ENCODE assay signal across 28 mouse cellular contexts in the genomic region with DNA sequence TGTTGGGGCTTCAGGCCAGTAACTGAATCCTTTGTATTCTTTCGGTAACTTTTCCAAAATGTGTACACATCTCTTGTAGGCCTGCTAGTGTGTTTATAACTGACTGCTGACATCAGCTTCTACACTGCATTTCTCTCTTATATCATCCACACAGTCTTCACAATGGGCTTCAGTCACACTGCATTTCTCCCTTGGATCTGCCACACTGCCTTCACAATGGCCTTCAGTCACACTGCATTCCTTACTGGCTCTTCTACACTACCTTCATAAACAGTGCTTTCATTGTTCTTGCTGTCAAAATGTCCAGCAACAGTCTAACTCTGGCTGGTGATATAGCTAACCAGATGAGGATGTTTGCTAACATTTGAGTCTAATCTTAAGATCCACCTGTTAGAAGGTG.
DNase-seq lines count a peak whose midpoint lies in the region; ATAC-seq lines count a peak whose summit lies in the region.
"Had no signal": no experiment of that assay in that cellular context is flagged by ENCODE, and none has a peak within 500 bp of the region (broad histone marks: within the 10 kb centered on the region; RNA-seq: fewer than 3 reads in every experiment).

No protein-coding gene starts in this region.

- H3K4me2 ChIP-seq in limb, embryonic 11.5 days (ENCODE audit: low read depth, severe bottlenecking): no peak overlapping the region
- no peak overlapping the region for H3K4me2 ChIP-seq in midbrain, embryonic 11.5 days
- no peak overlapping the region for H3K4me2 ChIP-seq in midbrain, embryonic 14.5 days (ENCODE audit: low read length)
- H3K4me2 ChIP-seq: embryonic facial prominence, embryonic 15.5 days; heart, embryonic 13.5 days; hindbrain, embryonic 13.5 days had no signal

- no peaks in the 10 kb centered on the region for H3K36me3 ChIP-seq in limb, embryonic 11.5 days (ENCODE audit: control insufficient read depth, insufficient read depth, low read length)
- H3K36me3 ChIP-seq in limb, embryonic 10.5 days: no peaks in the 10 kb centered on the region
- H3K36me3 ChIP-seq in midbrain, embryonic 11.5 days (ENCODE audit: control insufficient read depth, insufficient read depth, low read length): no peaks in the 10 kb centered on the region
- H3K36me3 ChIP-seq in midbrain, embryonic 14.5 days (ENCODE audit: control insufficient read depth, insufficient read depth, low read length): no peaks in the 10 kb centered on the region
- H3K36me3 ChIP-seq: embryonic facial prominence, embryonic 15.5 days; heart, embryonic 10.5 days; heart, embryonic 13.5 days; hindbrain, embryonic 13.5 days had no signal

- no peak overlapping the region for H3K27ac ChIP-seq in limb, embryonic 11.5 days (replicated peaks; ENCODE audit: low read depth, low read length)
- no peak overlapping the region for H3K27ac ChIP-seq in limb, embryonic 10.5 days
- no peak overlapping the region for H3K27ac ChIP-seq in midbrain, embryonic 11.5 days (ENCODE audit: low read depth, low read length)
- no peak overlapping the region for H3K27ac ChIP-seq in midbrain, embryonic 14.5 days (replicated peaks; ENCODE audit: low read depth, low read length)
- H3K27ac ChIP-seq: embryonic facial prominence, embryonic 15.5 days; heart, adult 2 months; heart, embryonic 10.5 days; heart, embryonic 13.5 days; hindbrain, embryonic 13.5 days had no signal

- H3K9ac ChIP-seq in limb, embryonic 11.5 days (ENCODE audit: low read length): no peak overlapping the region
- no peak overlapping the region for H3K9ac ChIP-seq in midbrain, embryonic 11.5 days (ENCODE audit: low read length)
- H3K9ac ChIP-seq in midbrain, embryonic 14.5 days (replicated peaks; ENCODE audit: low read length): no peak overlapping the region
- H3K9ac ChIP-seq: embryonic facial prominence, embryonic 15.5 days; forebrain, postnatal 0 days; heart, embryonic 13.5 days; hindbrain, embryonic 13.5 days had no signal

- H3K4me3 ChIP-seq in limb, embryonic 11.5 days (ENCODE audit: low read depth, low read length): no peak overlapping the region
- H3K4me3 ChIP-seq in limb, embryonic 10.5 days: no peak overlapping the region
- H3K4me3 ChIP-seq in midbrain, embryonic 11.5 days (ENCODE audit: low read depth, low read length): no peak overlapping the region
- no peak overlapping the region for H3K4me3 ChIP-seq in midbrain, embryonic 14.5 days (replicated peaks; ENCODE audit: low read depth, low read length)
- H3K4me3 ChIP-seq: embryonic facial prominence, embryonic 15.5 days; heart, adult 2 months; heart, embryonic 10.5 days; heart, embryonic 13.5 days; hindbrain, embryonic 13.5 days had no signal

- peak; percentile 31; the same call in 1 of the 2 replicates for ATAC-seq in limb, embryonic 11.5 days (ENCODE audit: insufficient number of reproducible peaks, low FRiP score, low TSS enrichment, low read depth)
- ATAC-seq in midbrain, embryonic 11.5 days (ENCODE audit: low FRiP score): 0 out of 2 replicates have a peak, but pooled peaks have one; percentile 35
- ATAC-seq in midbrain, embryonic 14.5 days (ENCODE audit: low FRiP score, low TSS enrichment): no peak
- ATAC-seq: activated CD4-positive, CD25-positive, alpha-beta regulatory T cell, adult 4 months; CD4-positive, CD25-positive, alpha-beta regulatory T cell, adult 4 months; forebrain, embryonic 14.5 days; forebrain, postnatal 0 days; hindbrain, embryonic 16.5 days had no signal

- no peaks in the 10 kb centered on the region for H3K27me3 ChIP-seq in limb, embryonic 11.5 days (ENCODE audit: control insufficient read depth, insufficient read depth, low read length)
- no peaks in the 10 kb centered on the region for H3K27me3 ChIP-seq in limb, embryonic 10.5 days (ENCODE audit: low read depth, poor library complexity, severe bottlenecking)
- H3K27me3 ChIP-seq in midbrain, embryonic 11.5 days (ENCODE audit: control insufficient read depth, insufficient read depth, low read length): no peaks in the 10 kb centered on the region
- H3K27me3 ChIP-seq in midbrain, embryonic 14.5 days (ENCODE audit: control insufficient read depth, insufficient read depth, low read length): no peaks in the 10 kb centered on the region
- H3K27me3 ChIP-seq: embryonic facial prominence, embryonic 15.5 days; heart, embryonic 13.5 days; hindbrain, embryonic 13.5 days had no signal

- no peaks in the 10 kb centered on the region for H3K9me3 ChIP-seq in limb, embryonic 11.5 days (ENCODE audit: control insufficient read depth, low read length)
- no peaks in the 10 kb centered on the region for H3K9me3 ChIP-seq in limb, embryonic 10.5 days (replicated peaks)
- no peaks in the 10 kb centered on the region for H3K9me3 ChIP-seq in midbrain, embryonic 11.5 days (ENCODE audit: control insufficient read depth, low read length)
- no peaks in the 10 kb centered on the region for H3K9me3 ChIP-seq in midbrain, embryonic 14.5 days (ENCODE audit: control insufficient read depth, low read length)
- H3K9me3 ChIP-seq: embryonic facial prominence, embryonic 15.5 days; heart, embryonic 10.5 days; heart, embryonic 13.5 days; hindbrain, embryonic 13.5 days had no signal

- 87% methylated on average over 1 of the region's 1 CpGs for WGBS in limb, embryonic 11.5 days
- 93% methylated on average over 1 of the region's 1 CpGs for WGBS in limb, embryonic 10.5 days
- 87% methylated on average over 1 of the region's 1 CpGs for WGBS in midbrain, embryonic 11.5 days
- 60% methylated on average over 1 of the region's 1 CpGs for WGBS in midbrain, embryonic 14.5 days

- no peak for DNase-seq in limb, embryonic 11.5 days (ENCODE audit: low spot score)
- DNase-seq in limb, embryonic 10.5 days (ENCODE audit: low spot score): no peak
- DNase-seq in midbrain, embryonic 11.5 days (ENCODE audit: low spot score, missing footprints): peak; percentile 64
- DNase-seq in midbrain, embryonic 14.5 days: no peak
- peak; percentile 58 for DNase-seq in Muller cell, postnatal 12 days (ENCODE audit: inconsistent ontology term)
- peak; percentile 48 for DNase-seq in forelimb bud, embryonic 11.5 days (ENCODE audit: low read depth, low spot score)
- no peak for DNase-seq in thymus, postnatal 10 days (ENCODE audit: low spot score in 2 of 2)
- DNase-seq: adrenal gland, adult 8-10 months; adrenal gland, postnatal 25 days; cerebellum, adult 11-12 months; cerebellum, adult 8-10 months; cerebellum, postnatal 10 days; cerebellum, postnatal 36 days; embryo, embryonic 11 days; forebrain, postnatal 0 days; gastrocnemius, postnatal 10 days; gastrocnemius, postnatal 36 days; heart, adult 2 months; heart, postnatal 14 days; heart, postnatal 4 days had no signal

- no peaks in the 10 kb centered on the region for H3K4me1 ChIP-seq in limb, embryonic 11.5 days (ENCODE audit: control insufficient read depth, insufficient read depth, low read length)
- H3K4me1 ChIP-seq in limb, embryonic 10.5 days: no peaks in the 10 kb centered on the region
- no peaks in the 10 kb centered on the region for H3K4me1 ChIP-seq in midbrain, embryonic 11.5 days (ENCODE audit: control insufficient read depth, insufficient read depth, low read length)
- H3K4me1 ChIP-seq in midbrain, embryonic 14.5 days (ENCODE audit: control insufficient read depth, insufficient read depth, low read length): no peaks in the 10 kb centered on the region
- H3K4me1 ChIP-seq: embryonic facial prominence, embryonic 15.5 days; heart, embryonic 10.5 days; heart, embryonic 13.5 days; hindbrain, embryonic 13.5 days had no signal

Comparison
In these comparisons a context has a peak if more than half of its experiments do, and no peak if none do; other contexts are left out.
1. DNase-seq: peak in midbrain, embryonic 11.5 days (single experiment), Muller cell, postnatal 12 days (single experiment) and forelimb bud, embryonic 11.5 days (single experiment); none in limb, embryonic 11.5 days (single experiment), limb, embryonic 10.5 days (single experiment), midbrain, embryonic 14.5 days (single experiment) and thymus, postnatal 10 days (0 of 2).